Mouse (Mus musculus): ENCODE results near the gene Eral1. TPM values are rescaled to one million over a fixed set of nuclear protein-coding genes. Genes with fewer than 3 reads are reported as not detected.

Eral1 gene
- polyA plus RNA-seq, 1 experiment, result not detected

- TF ChIP-seq CTCF (IDR thresholded peaks at IDR 0.05; ENCODE audit: insufficient read depth, low read depth, low read length) (no peak), POLR2A (IDR thresholded peaks at IDR 0.05; ENCODE audit: insufficient read depth, low read depth, low read length) (no peak)
- H3K27ac ChIP-seq (ENCODE audit: insufficient read depth, low read depth, low read length), result peak overlapping the region; percentile 93; the same call in 1 of the 2 replicates
- peaks cover 10% of the 10 kb centered on the region for H3K4me1 ChIP-seq (ENCODE audit: control insufficient read depth, insufficient read depth, low read length)
- peak overlapping the region; percentile 97 for H3K4me3 ChIP-seq (ENCODE audit: insufficient read depth, low read depth, low read length)
- 6% methylated on average over 5 of the region's 5 CpGs for WGBS
Observed at GRCm38 (mm10) chr11:78116146-78116410, 35.9 kb upstream of the Eral1 start.

GRCm38 (mm10) chr11:78115367-78116145 lies 35.4 kb upstream of the Eral1 start:
- peak overlapping the region; percentile 97 for H3K4me3 ChIP-seq (ENCODE audit: insufficient read depth, low read depth, low read length)
- peak overlapping the region; percentile 93 for H3K27ac ChIP-seq (ENCODE audit: insufficient read depth, low read depth, low read length)
- WGBS, result 1% methylated on average over 37 of the region's 37 CpGs
- TF ChIP-seq CTCF (IDR thresholded peaks at IDR 0.05; ENCODE audit: insufficient read depth, low read depth, low read length) (no peak), POLR2A (IDR thresholded peaks at IDR 0.05; ENCODE audit: insufficient read depth, low read depth, low read length) (no peak; the same call in 1 of the 2 replicates)
- peaks cover 10% of the 10 kb centered on the region for H3K4me1 ChIP-seq (ENCODE audit: control insufficient read depth, insufficient read depth, low read length)

GRCm38 (mm10) chr11:78114676-78115366 lies 34.6 kb upstream of the Eral1 start:
- WGBS, result 11% methylated on average over 19 of the region's 19 CpGs
- H3K4me3 ChIP-seq (ENCODE audit: insufficient read depth, low read depth, low read length), result peak overlapping the region; percentile 97
- TF ChIP-seq CTCF (IDR thresholded peaks at IDR 0.05; ENCODE audit: insufficient read depth, low read depth, low read length) (no peak), POLR2A (IDR thresholded peaks at IDR 0.05; ENCODE audit: insufficient read depth, low read depth, low read length) (0 out of 2 replicates have a peak, but pooled peaks have one; percentile 39)
- peak overlapping the region; percentile 87 for H3K27ac ChIP-seq (ENCODE audit: insufficient read depth, low read depth, low read length)
- H3K4me1 ChIP-seq (ENCODE audit: control insufficient read depth, insufficient read depth, low read length), result peaks cover 10% of the 10 kb centered on the region

- no peak for TF ChIP-seq POLR2A (IDR thresholded peaks at IDR 0.05; ENCODE audit: insufficient read depth, low read depth, low read length)
- TF ChIP-seq CTCF (IDR thresholded peaks at IDR 0.05; ENCODE audit: insufficient read depth, low read depth, low read length), result no peak
- Histone ChIP-seq H3K27ac (ENCODE audit: insufficient read depth, low read depth, low read length) (peak overlapping the region; percentile 50; the same call in 1 of the 2 replicates), H3K4me1 (ENCODE audit: control insufficient read depth, insufficient read depth, low read length) (peaks cover 13% of the 10 kb centered on the region), H3K4me3 (ENCODE audit: insufficient read depth, low read depth, low read length) (no peak overlapping the region)
- 29% methylated on average over 2 of the region's 2 CpGs for WGBS
Observed at GRCm38 (mm10) chr11:78113616-78114015, 33.4 kb upstream of the Eral1 start.

GRCm38 (mm10) chr11:78104501-78104900 lies 24.3 kb upstream of the Eral1 start:
- Histone ChIP-seq H3K4me1 (ENCODE audit: control insufficient read depth, insufficient read depth, low read length) (peaks cover 12% of the 10 kb centered on the region), H3K4me3 (ENCODE audit: insufficient read depth, low read depth, low read length) (no peak overlapping the region), H3K27ac (ENCODE audit: insufficient read depth, low read depth, low read length) (no peak overlapping the region)
- TF ChIP-seq POLR2A (IDR thresholded peaks at IDR 0.05; ENCODE audit: insufficient read depth, low read depth, low read length), result no peak
- no peak for TF ChIP-seq CTCF (IDR thresholded peaks at IDR 0.05; ENCODE audit: insufficient read depth, low read depth, low read length)
- 94% methylated on average over 5 of the region's 5 CpGs for WGBS

- TF ChIP-seq POLR2A (IDR thresholded peaks at IDR 0.05; ENCODE audit: insufficient read depth, low read depth, low read length), result no peak
- TF ChIP-seq CTCF (IDR thresholded peaks at IDR 0.05; ENCODE audit: insufficient read depth, low read depth, low read length), result no peak
- Histone ChIP-seq H3K27ac (ENCODE audit: insufficient read depth, low read depth, low read length) (no peak overlapping the region), H3K4me1 (ENCODE audit: control insufficient read depth, insufficient read depth, low read length) (peaks cover 7% of the 10 kb centered on the region), H3K4me3 (ENCODE audit: insufficient read depth, low read depth, low read length) (no peak overlapping the region)
- WGBS, result 71% methylated on average over 5 of the region's 5 CpGs
Observed at GRCm38 (mm10) chr11:78102958-78103747, 23.0 kb upstream of the Eral1 start.

GRCm38 (mm10) chr11:78102142-78102541 lies 22.0 kb upstream of the Eral1 start:
- TF ChIP-seq POLR2A (IDR thresholded peaks at IDR 0.05; ENCODE audit: insufficient read depth, low read depth, low read length) (no peak), CTCF (IDR thresholded peaks at IDR 0.05; ENCODE audit: insufficient read depth, low read depth, low read length) (no peak)
- Histone ChIP-seq H3K27ac (ENCODE audit: insufficient read depth, low read depth, low read length) (no peak overlapping the region), H3K4me1 (ENCODE audit: control insufficient read depth, insufficient read depth, low read length) (peaks cover 7% of the 10 kb centered on the region), H3K4me3 (ENCODE audit: insufficient read depth, low read depth, low read length) (no peak overlapping the region)
- WGBS, result 63% methylated on average over 5 of the region's 5 CpGs

- 78% methylated on average over 11 of the region's 11 CpGs for WGBS
- H3K4me1 ChIP-seq (ENCODE audit: control insufficient read depth, insufficient read depth, low read length), result peaks cover 10% of the 10 kb centered on the region
- no peak overlapping the region for H3K4me3 ChIP-seq (ENCODE audit: insufficient read depth, low read depth, low read length)
- TF ChIP-seq POLR2A (IDR thresholded peaks at IDR 0.05; ENCODE audit: insufficient read depth, low read depth, low read length), result no peak
- TF ChIP-seq CTCF (IDR thresholded peaks at IDR 0.05; ENCODE audit: insufficient read depth, low read depth, low read length), result no peak
- H3K27ac ChIP-seq (ENCODE audit: insufficient read depth, low read depth, low read length), result no peak overlapping the region
Observed at GRCm38 (mm10) chr11:78100746-78101145, 20.6 kb upstream of the Eral1 start.

Data from olfactory bulb, adult 2 months (tissue).